Mouse (Mus musculus): ENCODE measurements around the gene Mcoln2.

DNA sequence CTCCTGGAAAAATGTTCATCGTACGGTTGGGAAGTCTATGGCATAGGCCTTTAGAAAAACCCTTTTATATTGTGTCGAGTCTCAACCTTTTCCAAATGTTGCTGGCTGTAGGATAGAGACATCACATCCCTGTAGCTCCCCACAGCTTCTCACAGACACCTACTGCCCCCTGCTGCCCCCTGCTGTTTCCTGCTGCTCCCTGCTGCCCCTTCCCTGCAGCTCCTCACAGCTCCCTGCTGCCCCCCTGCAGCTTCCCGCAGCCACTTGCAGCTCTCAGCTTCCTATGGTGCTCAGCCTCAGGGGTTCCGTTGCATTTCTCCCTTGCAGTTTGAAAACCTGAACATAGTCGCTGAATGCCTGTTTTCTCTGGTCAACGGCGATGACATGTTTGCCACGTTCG lies 40.3 kb downstream of the Mcoln2 start:
- no peak for TF ChIP-seq ZNF384 (IDR thresholded peaks at IDR 0.05; ENCODE audit: low read depth, low read length)
- no peak for TF ChIP-seq ZC3H11A (IDR thresholded peaks at IDR 0.05; ENCODE audit: borderline replicate concordance, low read depth, low read length)
